Mouse (Mus musculus) forebrain, embryonic 15.5 days (tissue): ENCODE results near the gene Iqsec3. TPM values are rescaled to one million over a fixed set of nuclear protein-coding genes. Genes with fewer than 3 reads are reported as not detected.

Experiments
- ATAC-seq: fragments of 200-750 bp; cut with Nextera tagmentation; replicated peaks from 2 replicates; pipeline ENCODE4 v1.8.0; 2017; ENCODE audit warnings: mild to moderate bottlenecking, moderate TSS enrichment, moderate library complexity
- H3K27ac ChIP-seq: fragments of 300-500 bp; sonication (generic); replicated peaks from 2 replicates; pipeline ENCODE4 v1.5.1; 2015; ENCODE audit warnings: mild to moderate bottlenecking, inconsistent platforms
- H3K27me3 ChIP-seq: fragments of 300-500 bp; sonication (generic); 2 replicates; pipeline ENCODE4 v1.6.1; 2015; ENCODE audit warnings: inconsistent platforms
- H3K36me3 ChIP-seq: fragments of 300-500 bp; sonication (generic); 2 replicates; pipeline ENCODE4 v1.6.1; 2015; ENCODE audit warnings: mild to moderate bottlenecking, inconsistent platforms
- H3K4me1 ChIP-seq: fragments of 300-500 bp; sonication (generic); 2 replicates; pipeline ENCODE4 v1.6.1; 2015; ENCODE audit warnings: inconsistent platforms
- H3K4me2 ChIP-seq: fragments of 300-500 bp; sonication (generic); replicated peaks from 2 replicates; pipeline ENCODE4 v1.6.1; 2015; ENCODE audit warnings: mild to moderate bottlenecking, inconsistent platforms
- H3K4me3 ChIP-seq: fragments of 300-500 bp; sonication (generic); 2 replicates; pipeline ENCODE4 v1.5.1; 2015; ENCODE audit warnings: mild to moderate bottlenecking, inconsistent platforms
- H3K9ac ChIP-seq: fragments of 300-500 bp; sonication (generic); replicated peaks from 2 replicates; pipeline ENCODE4 v1.6.1; 2015; ENCODE audit warnings: mild to moderate bottlenecking, inconsistent platforms
- H3K9me3 ChIP-seq: fragments of 300-500 bp; sonication (generic); 2 replicates; pipeline ENCODE4 v1.6.1; 2016; ENCODE audit warnings: inconsistent platforms
- WGBS: fragments of 180-500 bp; shearing (Covaris S2); methylation state at CpG from one replicate; pipeline ENCODE4 v1.1.7; 2015; ENCODE audit warnings: mixed read lengths; 5-methylcytosine and 5-hydroxymethylcytosine counted together
- polyA plus RNA-seq: library from polyadenylated mRNA; unstranded; fragments of >200 nt; fragmentation: Nextera tagmentation; extraction: Ambion mirVana; gene quantifications from 2 replicates; pipeline ENCODE4 v1.2.1, GENCODE M21; 2015

Iqsec3 gene
- 4.8 and 5.1 TPM in 2 replicates for polyA plus RNA-seq

- ATAC-seq, result peak; percentile 96
- peaks cover 10% of the 10 kb centered on the region; the same call in 1 of the 2 replicates for H3K27me3 ChIP-seq
- H3K36me3 ChIP-seq, result no peaks in the 10 kb centered on the region
- peak within 1 kb of the TSS; percentile 75 for H3K4me2 ChIP-seq
- peak within 1 kb of the TSS; percentile 61 for H3K4me3 ChIP-seq
- peaks cover 23% of the 10 kb centered on the region for H3K4me1 ChIP-seq
- peak within 1 kb of the TSS; percentile 62 for H3K9ac ChIP-seq
- no peaks in the 10 kb centered on the region for H3K9me3 ChIP-seq
- H3K27ac ChIP-seq, result peak within 1 kb of the TSS; percentile 89
- under 1% methylated on average over 65 of the region's 65 CpGs for WGBS
These were observed at the start of gene Iqsec3 for GRCm38 (mm10) chr6:121473093-121473821. Gene Iqsec3 (minus strand): TSS chr6:121473678.

- H3K9me3 ChIP-seq, result no peaks in the 10 kb centered on the region
- H3K4me1 ChIP-seq, result no peaks in the 10 kb centered on the region
- H3K36me3 ChIP-seq, result no peaks in the 10 kb centered on the region
- no peak for ATAC-seq
- H3K4me3 ChIP-seq, result no peak overlapping the region
- WGBS, result 78% methylated on average over 5 of the region's 5 CpGs
- no peak overlapping the region for H3K9ac ChIP-seq
- no peak overlapping the region for H3K27ac ChIP-seq
- H3K4me2 ChIP-seq, result no peak overlapping the region
- no peaks in the 10 kb centered on the region for H3K27me3 ChIP-seq
These were observed 48.7 kb upstream of the Iqsec3 start for GRCm38 (mm10) chr6:121522106-121522705.

GRCm38 (mm10) chr6:121521030-121521429, 47.6 kb upstream of the Iqsec3 start:
- no peaks in the 10 kb centered on the region for H3K36me3 ChIP-seq
- H3K9me3 ChIP-seq, result no peaks in the 10 kb centered on the region
- H3K4me2 ChIP-seq, result no peak overlapping the region
- no peak for ATAC-seq
- no peak overlapping the region for H3K9ac ChIP-seq
- WGBS, result 82% methylated on average over 3 of the region's 3 CpGs
- no peak overlapping the region for H3K4me3 ChIP-seq
- no peaks in the 10 kb centered on the region for H3K27me3 ChIP-seq
- H3K4me1 ChIP-seq, result no peaks in the 10 kb centered on the region
- H3K27ac ChIP-seq, result no peak overlapping the region

GRCm38 (mm10) chr6:121519896-121520295, 46.4 kb upstream of the Iqsec3 start:
- WGBS, result 69% methylated on average over 2 of the region's 2 CpGs
- H3K4me3 ChIP-seq, result no peak overlapping the region
- no peak overlapping the region for H3K9ac ChIP-seq
- no peak overlapping the region for H3K27ac ChIP-seq
- H3K27me3 ChIP-seq, result no peaks in the 10 kb centered on the region
- H3K9me3 ChIP-seq, result no peaks in the 10 kb centered on the region
- H3K4me1 ChIP-seq, result no peaks in the 10 kb centered on the region
- no peak overlapping the region for H3K4me2 ChIP-seq
- ATAC-seq, result 0 out of 2 replicates have a peak, but pooled peaks have one; percentile 35
- H3K36me3 ChIP-seq, result no peaks in the 10 kb centered on the region

DNA sequence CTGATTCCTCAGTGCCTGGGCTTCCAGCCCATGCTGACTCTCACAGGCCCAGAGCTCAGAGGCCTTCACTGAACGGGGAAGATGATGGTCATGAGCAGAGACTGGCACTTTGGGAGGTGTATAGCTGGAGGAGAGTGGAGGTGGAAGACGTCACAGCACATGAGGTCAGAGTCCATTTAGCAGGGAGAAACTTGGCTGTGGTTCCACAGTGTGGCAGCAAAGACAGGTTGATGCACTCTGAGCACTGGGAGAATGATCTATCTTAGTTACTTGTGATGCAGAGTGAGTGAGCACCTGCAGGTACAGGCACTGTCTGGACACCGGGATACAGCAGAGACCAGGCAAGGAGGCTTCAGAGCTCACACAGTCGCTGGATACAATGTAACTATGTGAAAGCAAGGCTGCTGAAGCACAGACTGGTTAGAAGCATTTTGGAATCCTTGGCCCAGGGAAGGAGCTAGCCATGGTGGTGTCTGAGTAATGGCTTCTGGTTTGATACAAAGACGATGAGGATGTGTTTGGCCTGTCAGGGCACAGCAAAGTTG, 45.9 kb upstream of the Iqsec3 start:
- Histone ChIP-seq H3K27me3 (no peaks in the 10 kb centered on the region), H3K4me2 (no peak overlapping the region), H3K9ac (no peak overlapping the region), H3K36me3 (no peaks in the 10 kb centered on the region), H3K4me1 (no peaks in the 10 kb centered on the region), H3K27ac (no peak overlapping the region), H3K4me3 (no peak overlapping the region), H3K9me3 (no peaks in the 10 kb centered on the region)
- no peak for ATAC-seq
- 76% methylated on average over 5 of the region's 5 CpGs for WGBS

- H3K27me3 ChIP-seq, result no peaks in the 10 kb centered on the region
- 80% methylated on average over 6 of the region's 6 CpGs for WGBS
- no peak overlapping the region for H3K9ac ChIP-seq
- H3K36me3 ChIP-seq, result no peaks in the 10 kb centered on the region
- no peak overlapping the region for H3K4me2 ChIP-seq
- H3K4me1 ChIP-seq, result no peaks in the 10 kb centered on the region
- H3K9me3 ChIP-seq, result no peaks in the 10 kb centered on the region
- H3K4me3 ChIP-seq, result no peak overlapping the region
- no peak for ATAC-seq
- H3K27ac ChIP-seq, result no peak overlapping the region
These were observed 44.2 kb upstream of the Iqsec3 start for GRCm38 (mm10) chr6:121517726-121518125.

GRCm38 (mm10) chr6:121510381-121510780, 36.9 kb upstream of the Iqsec3 start:
- H3K36me3 ChIP-seq, result no peaks in the 10 kb centered on the region
- H3K27ac ChIP-seq, result no peak overlapping the region
- no peak overlapping the region for H3K4me2 ChIP-seq
- H3K4me1 ChIP-seq, result 0 out of 2 replicates have a peak, but pooled peaks cover 4% of the 10 kb centered on the region
- H3K27me3 ChIP-seq, result no peaks in the 10 kb centered on the region
- H3K9me3 ChIP-seq, result no peaks in the 10 kb centered on the region
- WGBS, result 88% methylated on average over 3 of the region's 3 CpGs
- no peak overlapping the region for H3K4me3 ChIP-seq
- no peak overlapping the region for H3K9ac ChIP-seq
- no peak for ATAC-seq

DNA sequence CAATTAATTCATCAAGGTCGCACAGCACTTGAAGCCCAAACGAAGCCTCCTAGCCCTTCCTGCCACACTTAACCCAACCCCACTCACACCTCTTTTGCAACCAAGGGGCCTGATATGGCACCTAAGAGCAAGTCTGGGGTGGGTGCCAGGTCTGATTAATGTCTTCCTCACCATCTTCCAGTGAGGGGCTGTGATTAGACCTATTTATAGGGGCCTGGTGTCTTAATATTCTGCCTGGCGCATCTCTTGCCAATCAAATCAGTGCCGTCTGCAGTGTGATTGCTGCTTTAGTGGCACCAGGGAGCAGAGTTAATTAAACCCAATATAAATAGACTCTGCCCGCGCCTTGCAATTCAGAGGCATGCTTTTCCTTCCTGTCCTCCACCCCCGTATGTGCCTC, 36.4 kb upstream of the Iqsec3 start:
- H3K4me1 ChIP-seq, result 0 out of 2 replicates have a peak, but pooled peaks cover 4% of the 10 kb centered on the region
- ATAC-seq, result peak; percentile 46; the same call in 1 of the 2 replicates
- H3K4me3 ChIP-seq, result no peak overlapping the region
- no peak overlapping the region for H3K27ac ChIP-seq
- H3K4me2 ChIP-seq, result no peak overlapping the region
- no peaks in the 10 kb centered on the region for H3K9me3 ChIP-seq
- no peaks in the 10 kb centered on the region for H3K36me3 ChIP-seq
- 61% methylated on average over 7 of the region's 7 CpGs for WGBS
- no peak overlapping the region for H3K9ac ChIP-seq
- no peaks in the 10 kb centered on the region for H3K27me3 ChIP-seq

GRCm38 (mm10) chr6:121508266-121508665, 34.8 kb upstream of the Iqsec3 start:
- Histone ChIP-seq H3K4me1 (0 out of 2 replicates have a peak, but pooled peaks cover 4% of the 10 kb centered on the region), H3K27me3 (no peaks in the 10 kb centered on the region), H3K36me3 (no peaks in the 10 kb centered on the region), H3K4me2 (no peak overlapping the region), H3K4me3 (no peak overlapping the region), H3K27ac (no peak overlapping the region), H3K9ac (no peak overlapping the region), H3K9me3 (no peaks in the 10 kb centered on the region)
- no peak for ATAC-seq
- WGBS, result 74% methylated on average over 5 of the region's 5 CpGs

GRCm38 (mm10) chr6:121501044-121501638, 27.7 kb upstream of the Iqsec3 start:
- peak; percentile 70 for ATAC-seq
- WGBS, result 61% methylated on average over 3 of the region's 3 CpGs
- Histone ChIP-seq H3K4me3 (no peak overlapping the region), H3K36me3 (no peaks in the 10 kb centered on the region), H3K4me1 (peaks cover 4% of the 10 kb centered on the region; the same call in 1 of the 2 replicates), H3K9ac (no peak overlapping the region), H3K27me3 (no peaks in the 10 kb centered on the region), H3K4me2 (no peak overlapping the region), H3K9me3 (no peaks in the 10 kb centered on the region), H3K27ac (no peak overlapping the region)

DNA sequence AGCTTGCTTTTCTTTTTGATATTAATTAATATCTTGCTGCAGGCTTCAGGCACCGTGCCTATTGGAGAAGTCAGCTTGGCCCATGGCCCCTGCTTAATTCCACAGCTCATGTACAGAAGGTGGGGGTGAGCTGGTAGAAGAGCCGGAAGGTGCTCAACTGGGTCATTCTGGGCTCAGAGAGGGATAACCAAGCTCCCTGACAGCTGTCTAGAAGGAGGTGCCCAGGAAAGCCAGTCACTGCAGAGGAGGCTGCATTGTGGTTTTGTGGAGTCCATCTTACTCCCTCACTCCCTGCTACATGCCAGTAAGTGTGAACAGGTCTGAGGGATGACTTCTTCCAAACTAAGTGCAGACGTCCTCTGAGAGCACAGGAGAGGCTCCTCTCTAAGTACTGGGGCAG, 26.4 kb upstream of the Iqsec3 start:
- H3K9ac ChIP-seq, result no peak overlapping the region
- no peaks in the 10 kb centered on the region for H3K27me3 ChIP-seq
- WGBS, result 80% methylated on average over 3 of the region's 3 CpGs
- no peak overlapping the region for H3K27ac ChIP-seq
- no peaks in the 10 kb centered on the region for H3K9me3 ChIP-seq
- H3K36me3 ChIP-seq, result no peaks in the 10 kb centered on the region
- H3K4me2 ChIP-seq, result no peak overlapping the region
- H3K4me1 ChIP-seq, result peaks cover 4% of the 10 kb centered on the region; the same call in 1 of the 2 replicates
- no peak for ATAC-seq
- H3K4me3 ChIP-seq, result no peak overlapping the region
